Mouse (Mus musculus): ENCODE data around the gene Ghsr. TPM values are rescaled to one million over a fixed set of nuclear protein-coding genes. Genes with fewer than 3 reads are reported as not detected.

Gene Ghsr
- total and polyA plus RNA-seq, 2 experiments, result not detected

- no peaks in the 10 kb centered on the region for H3K4me1 ChIP-seq (ENCODE audit: control insufficient read depth, insufficient read depth, low read length)
- WGBS, result 77% methylated on average over 2 of the region's 2 CpGs
- no peak overlapping the region for H3K9ac ChIP-seq (ENCODE audit: low read depth, low read length)
- H3K4me3 ChIP-seq (ENCODE audit: insufficient read depth, low read depth, low read length), result no peak overlapping the region
- no peak for DNase-seq (ENCODE audit: extremely low read depth, low read depth, low spot score)
- no peak overlapping the region for H3K27ac ChIP-seq (replicated peaks; ENCODE audit: insufficient read depth, low read depth, low read length)
- no peaks in the 10 kb centered on the region for H3K27me3 ChIP-seq (ENCODE audit: control insufficient read depth, insufficient read depth, low read length)
- H3K36me3 ChIP-seq (ENCODE audit: control insufficient read depth, insufficient read depth, low read length), result no peaks in the 10 kb centered on the region
- TF ChIP-seq POLR2A (IDR thresholded peaks at IDR 0.05; ENCODE audit: extremely low read depth, insufficient read depth, low read length), result no peak
- no peak for TF ChIP-seq CTCF (IDR thresholded peaks at IDR 0.05; ENCODE audit: low read depth, low read length)
- no peaks in the 10 kb centered on the region for H3K79me2 ChIP-seq (ENCODE audit: control insufficient read depth, insufficient read depth, low read length)
Measured at GRCm38 (mm10) chr3:27359100-27359720, 11.9 kb upstream of the Ghsr start.

- no peaks in the 10 kb centered on the region for H3K79me2 ChIP-seq (ENCODE audit: control insufficient read depth, insufficient read depth, low read length)
- TF ChIP-seq CTCF (IDR thresholded peaks at IDR 0.05; ENCODE audit: low read depth, low read length) (no peak), POLR2A (IDR thresholded peaks at IDR 0.05; ENCODE audit: extremely low read depth, insufficient read depth, low read length) (no peak)
- H3K36me3 ChIP-seq (ENCODE audit: control insufficient read depth, insufficient read depth, low read length), result no peaks in the 10 kb centered on the region
- 8% methylated on average over 10 of the region's 10 CpGs for WGBS
- no peak overlapping the region for H3K27ac ChIP-seq (replicated peaks; ENCODE audit: insufficient read depth, low read depth, low read length)
- H3K4me1 ChIP-seq (ENCODE audit: control insufficient read depth, insufficient read depth, low read length), result no peaks in the 10 kb centered on the region
- no peak overlapping the region for H3K9ac ChIP-seq (ENCODE audit: low read depth, low read length)
- H3K4me3 ChIP-seq (ENCODE audit: insufficient read depth, low read depth, low read length), result no peak overlapping the region
- DNase-seq (ENCODE audit: extremely low read depth, low read depth, low spot score), result no peak
- peaks cover 21% of the 10 kb centered on the region for H3K27me3 ChIP-seq (ENCODE audit: control insufficient read depth, insufficient read depth, low read length)
Measured at GRCm38 (mm10) chr3:27370125-27370524, 1.0 kb upstream of the Ghsr start.

GRCm38 (mm10) chr3:27370582-27371275, 422 bp upstream of the Ghsr start:
- H3K27me3 ChIP-seq (ENCODE audit: control insufficient read depth, insufficient read depth, low read length), result peaks cover 21% of the 10 kb centered on the region

GRCm38 (mm10) chr3:27371725-27372650, 837 bp downstream of the Ghsr start:
- H3K4me1 ChIP-seq (ENCODE audit: control insufficient read depth, insufficient read depth, low read length), result no peaks in the 10 kb centered on the region
- TF ChIP-seq POLR2A (IDR thresholded peaks at IDR 0.05; ENCODE audit: extremely low read depth, insufficient read depth, low read length), result no peak
- no peak for TF ChIP-seq CTCF (IDR thresholded peaks at IDR 0.05; ENCODE audit: low read depth, low read length)
- H3K79me2 ChIP-seq (ENCODE audit: control insufficient read depth, insufficient read depth, low read length), result no peaks in the 10 kb centered on the region
- H3K4me3 ChIP-seq (ENCODE audit: insufficient read depth, low read depth, low read length), result no peak overlapping the region
- H3K27ac ChIP-seq (replicated peaks; ENCODE audit: insufficient read depth, low read depth, low read length), result no peak overlapping the region
- no peaks in the 10 kb centered on the region for H3K36me3 ChIP-seq (ENCODE audit: control insufficient read depth, insufficient read depth, low read length)
- peaks cover 21% of the 10 kb centered on the region for H3K27me3 ChIP-seq (ENCODE audit: control insufficient read depth, insufficient read depth, low read length)
- WGBS, result 6% methylated on average over 77 of the region's 77 CpGs
- no peak for DNase-seq (ENCODE audit: extremely low read depth, low read depth, low spot score)
- no peak overlapping the region for H3K9ac ChIP-seq (ENCODE audit: low read depth, low read length)

More at GRCm38 (mm10) chr3:27370582-27371275, 422 bp upstream of the Ghsr start:
- Histone ChIP-seq H3K4me3 (ENCODE audit: insufficient read depth, low read depth, low read length) (no peak overlapping the region), H3K36me3 (ENCODE audit: control insufficient read depth, insufficient read depth, low read length) (no peaks in the 10 kb centered on the region), H3K4me1 (ENCODE audit: control insufficient read depth, insufficient read depth, low read length) (no peaks in the 10 kb centered on the region), H3K9ac (ENCODE audit: low read depth, low read length) (no peak overlapping the region), H3K27ac (replicated peaks; ENCODE audit: insufficient read depth, low read depth, low read length) (no peak overlapping the region), H3K79me2 (ENCODE audit: control insufficient read depth, insufficient read depth, low read length) (no peaks in the 10 kb centered on the region)
- no peak for TF ChIP-seq POLR2A (IDR thresholded peaks at IDR 0.05; ENCODE audit: extremely low read depth, insufficient read depth, low read length)
- TF ChIP-seq CTCF (IDR thresholded peaks at IDR 0.05; ENCODE audit: low read depth, low read length), result no peak
- 9% methylated on average over 20 of the region's 20 CpGs for WGBS
- no peak for DNase-seq (ENCODE audit: extremely low read depth, low read depth, low spot score)

- no peaks in the 10 kb centered on the region for H3K79me2 ChIP-seq (ENCODE audit: control insufficient read depth, insufficient read depth, low read length)
- H3K27me3 ChIP-seq (ENCODE audit: control insufficient read depth, insufficient read depth, low read length), result peaks cover 21% of the 10 kb centered on the region
- DNase-seq (ENCODE audit: extremely low read depth, low read depth, low spot score), result no peak
- H3K27ac ChIP-seq (replicated peaks; ENCODE audit: insufficient read depth, low read depth, low read length), result no peak overlapping the region
- no peaks in the 10 kb centered on the region for H3K36me3 ChIP-seq (ENCODE audit: control insufficient read depth, insufficient read depth, low read length)
- 55% methylated on average over 9 of the region's 9 CpGs for WGBS
- no peak overlapping the region for H3K9ac ChIP-seq (ENCODE audit: low read depth, low read length)
- no peak overlapping the region for H3K4me3 ChIP-seq (ENCODE audit: insufficient read depth, low read depth, low read length)
- TF ChIP-seq CTCF (IDR thresholded peaks at IDR 0.05; ENCODE audit: low read depth, low read length), result no peak
- no peak for TF ChIP-seq POLR2A (IDR thresholded peaks at IDR 0.05; ENCODE audit: extremely low read depth, insufficient read depth, low read length)
- no peaks in the 10 kb centered on the region for H3K4me1 ChIP-seq (ENCODE audit: control insufficient read depth, insufficient read depth, low read length)
Measured at GRCm38 (mm10) chr3:27374396-27374795, 3.2 kb downstream of the Ghsr start.

Measured in liver, adult 2 months (tissue).